Mouse (Mus musculus) embryonic facial prominence, embryonic 10.5 days (tissue): ENCODE measurements around the gene Atp23. TPM values are rescaled to one million over a fixed set of nuclear protein-coding genes. Genes with fewer than 3 reads are reported as not detected.
"Not testable (repeated sequence)": the region's sequence is repeated elsewhere in the genome, so short reads cannot be mapped to it uniquely, and the experiment has no call there.

Source experiments
- DNase-seq: peaks from one replicate; pipeline ENCODE4 v3.0.0-alpha.2; 2017; ENCODE audit warnings: low spot score
- H3K27ac ChIP-seq: fragments of 300-500 bp; sonication (generic); replicated peaks from 2 replicates; pipeline ENCODE4 v1.5.1; 2016; ENCODE audit warnings: mild to moderate bottlenecking
- H3K27me3 ChIP-seq: fragments of 300-500 bp; sonication (generic); replicated peaks from 2 replicates; pipeline ENCODE4 v1.6.1; 2016; ENCODE audit warnings: low read depth, mild to moderate bottlenecking; ENCODE audit not compliant: poor library complexity, severe bottlenecking
- H3K36me3 ChIP-seq: fragments of 300-500 bp; sonication (generic); replicated peaks from 2 replicates; pipeline ENCODE4 v1.6.1; 2016; ENCODE audit warnings: mild to moderate bottlenecking, moderate library complexity
- H3K4me1 ChIP-seq: fragments of 300-500 bp; sonication (generic); 2 replicates; pipeline ENCODE4 v1.6.1; 2016
- H3K4me3 ChIP-seq: fragments of 300-500 bp; sonication (generic); 2 replicates; pipeline ENCODE4 v1.5.1; 2016; ENCODE audit warnings: mild to moderate bottlenecking, moderate library complexity
- H3K9me3 ChIP-seq: fragments of 300-500 bp; sonication (generic); 2 replicates; pipeline ENCODE4 v1.6.1; 2016; ENCODE audit warnings: mild to moderate bottlenecking
- WGBS: fragments of 180-500 bp; shearing (Covaris S2); methylation state at CpG from one replicate; pipeline ENCODE4 v1.1.7; 2016; 5-methylcytosine and 5-hydroxymethylcytosine counted together
- polyA plus RNA-seq: library from polyadenylated mRNA; unstranded; fragments of >200 nt; fragmentation: Nextera tagmentation; extraction: Ambion mirVana; gene quantifications from 2 replicates; pipeline ENCODE4 v1.2.1, GENCODE M21; 2016

Atp23 gene
- polyA plus RNA-seq, 1 experiment from 2014 or later = 22.6 TPM

- Histone ChIP-seq H3K27ac (no peak overlapping the region), H3K4me3 (no peak overlapping the region), H3K4me1 (peaks cover 6% of the 10 kb centered on the region), H3K27me3 (no peaks in the 10 kb centered on the region), H3K36me3 (no peaks in the 10 kb centered on the region), H3K9me3 (peaks cover 4% of the 10 kb centered on the region; the same call in 1 of the 2 replicates)
- no peak for DNase-seq
Observed at GRCm38 (mm10) chr10:126840266-126840665, 60.9 kb downstream of the Atp23 start.

DNA sequence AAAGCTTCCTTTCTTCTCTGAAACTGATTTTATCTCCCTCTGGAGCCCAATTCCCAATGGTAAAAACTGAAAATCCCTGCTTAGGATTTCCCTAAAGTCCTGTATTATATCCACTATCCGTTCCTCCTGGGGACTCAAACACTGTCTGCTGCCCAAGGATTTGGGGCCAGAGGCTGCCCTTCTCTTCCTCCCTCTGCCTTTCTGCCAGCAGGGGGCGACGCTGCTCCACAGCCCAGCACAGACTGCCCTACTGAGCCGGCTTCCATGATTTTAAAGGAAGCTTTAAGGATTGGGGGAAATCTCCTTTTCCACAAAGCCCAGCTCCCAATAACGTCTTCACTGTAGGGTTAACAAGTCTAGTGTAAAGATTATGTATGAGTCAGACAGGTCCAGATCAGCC lies 68.1 kb downstream of the Atp23 start:
- no peak overlapping the region for H3K27ac ChIP-seq
- no peaks in the 10 kb centered on the region for H3K36me3 ChIP-seq
- WGBS = 37% methylated on average over 5 of the region's 5 CpGs
- peak; percentile 54 for DNase-seq
- no peaks in the 10 kb centered on the region for H3K9me3 ChIP-seq
- H3K27me3 ChIP-seq = no peaks in the 10 kb centered on the region
- H3K4me3 ChIP-seq = no peak overlapping the region
- no peaks in the 10 kb centered on the region for H3K4me1 ChIP-seq

GRCm38 (mm10) chr10:126831329-126831728 lies 69.8 kb downstream of the Atp23 start:
- H3K4me1 ChIP-seq = no peaks in the 10 kb centered on the region
- no peaks in the 10 kb centered on the region for H3K36me3 ChIP-seq
- no peak overlapping the region for H3K4me3 ChIP-seq
- DNase-seq = peak; percentile 30
- H3K27ac ChIP-seq = no peak overlapping the region
- WGBS = 76% methylated on average over 5 of the region's 5 CpGs
- H3K27me3 ChIP-seq = no peaks in the 10 kb centered on the region
- H3K9me3 ChIP-seq = no peaks in the 10 kb centered on the region

GRCm38 (mm10) chr10:126828618-126829017 lies 72.5 kb downstream of the Atp23 start:
- no peaks in the 10 kb centered on the region for H3K4me1 ChIP-seq

GRCm38 (mm10) chr10:126827941-126828593 lies 73.1 kb downstream of the Atp23 start:
- Histone ChIP-seq H3K27me3 (no peaks in the 10 kb centered on the region), H3K4me3 (no peak overlapping the region), H3K36me3 (no peaks in the 10 kb centered on the region), H3K27ac (no peak overlapping the region), H3K9me3 (no peaks in the 10 kb centered on the region), H3K4me1 (no peaks in the 10 kb centered on the region)
- 66% methylated on average over 8 of the region's 8 CpGs for WGBS
- no peak for DNase-seq

More at GRCm38 (mm10) chr10:126828618-126829017, 72.5 kb downstream of the Atp23 start:
- Histone ChIP-seq H3K36me3 (no peaks in the 10 kb centered on the region), H3K4me3 (no peak overlapping the region), H3K27me3 (no peaks in the 10 kb centered on the region), H3K27ac (no peak overlapping the region), H3K9me3 (no peaks in the 10 kb centered on the region)
- DNase-seq = no peak
- WGBS = 79% methylated on average over 7 of the region's 7 CpGs

DNA sequence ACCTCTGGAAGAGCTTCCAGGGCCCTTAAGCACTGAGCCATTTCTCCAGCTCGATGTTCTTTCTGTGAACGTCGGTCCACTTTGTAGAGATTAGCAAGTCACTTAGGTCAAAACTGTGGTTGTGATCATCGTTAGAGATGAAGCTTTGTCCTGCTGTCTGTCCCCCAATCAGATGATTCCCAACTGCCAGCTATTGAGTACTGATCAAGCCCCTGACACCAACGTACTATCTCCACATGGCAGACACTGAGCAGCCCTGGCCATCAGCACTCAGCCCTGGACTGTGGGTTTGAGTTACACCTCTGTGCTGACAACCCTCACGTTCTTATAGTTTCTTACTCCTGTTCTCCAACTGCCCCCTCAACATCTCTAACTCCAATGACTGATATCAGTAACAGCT lies 74.2 kb downstream of the Atp23 start:
- Histone ChIP-seq H3K27me3 (no peaks in the 10 kb centered on the region), H3K27ac (no peak overlapping the region), H3K9me3 (no peaks in the 10 kb centered on the region), H3K36me3 (no peaks in the 10 kb centered on the region), H3K4me3 (no peak overlapping the region), H3K4me1 (no peaks in the 10 kb centered on the region)
- no peak for DNase-seq
- whole genome bisulfite sequencing = 92% methylated on average over 6 of the region's 6 CpGs

DNA sequence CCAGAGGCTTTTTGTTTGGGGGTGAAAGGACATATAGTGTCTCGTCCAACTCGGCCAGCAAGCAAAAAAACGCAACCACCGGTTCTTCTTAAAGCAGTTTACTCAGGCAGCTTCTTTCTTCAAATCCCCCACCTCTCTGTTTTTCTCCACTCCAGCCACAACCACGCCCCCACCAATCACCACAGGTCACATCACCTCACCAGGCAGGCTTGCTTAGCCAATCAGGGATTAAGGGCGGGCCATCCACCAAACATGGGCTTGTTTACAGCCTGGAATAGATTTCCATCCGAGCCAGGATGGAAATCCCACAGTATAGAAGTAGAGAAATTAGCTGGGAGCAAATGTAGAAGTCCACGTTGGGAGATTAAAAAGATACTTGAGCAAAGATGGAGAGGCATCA lies 74.9 kb downstream of the Atp23 start:
- not testable (repeated sequence) for H3K4me1 ChIP-seq, H3K9me3 ChIP-seq
- 90% methylated on average over 8 of the region's 8 CpGs for WGBS

DNA sequence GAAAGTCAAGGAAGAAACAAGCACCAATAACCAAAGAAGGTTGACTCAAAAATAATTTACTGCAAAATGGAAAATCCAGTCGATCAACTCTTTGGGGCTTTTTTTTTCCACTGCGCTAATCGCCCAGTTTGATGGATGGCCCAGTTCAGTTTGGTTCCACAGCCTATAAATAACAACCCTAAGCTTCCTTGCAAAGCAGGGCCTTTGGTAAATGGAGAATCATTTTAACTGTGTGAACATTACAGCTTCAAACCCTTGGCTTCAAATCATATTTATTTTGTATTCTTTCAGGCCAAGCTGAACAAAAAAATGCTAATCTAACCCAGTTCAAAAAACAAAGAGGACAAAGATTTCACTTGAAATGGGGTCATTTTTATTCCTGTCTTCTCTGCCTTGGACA lies 78.7 kb downstream of the Atp23 start:
- H3K27me3 ChIP-seq = no peaks in the 10 kb centered on the region
- no peaks in the 10 kb centered on the region for H3K4me1 ChIP-seq
- no peak overlapping the region for H3K27ac ChIP-seq
- no peaks in the 10 kb centered on the region for H3K9me3 ChIP-seq
- 92% methylated on average over 3 of the region's 3 CpGs for WGBS
- no peak overlapping the region for H3K4me3 ChIP-seq
- DNase-seq = no peak
- H3K36me3 ChIP-seq = no peaks in the 10 kb centered on the region

More for the DNA sequence above, 74.9 kb downstream of the Atp23 start:
- DNase-seq, H3K27me3 ChIP-seq, H3K4me3 ChIP-seq, H3K36me3 ChIP-seq, H3K27ac ChIP-seq: not testable (repeated sequence)

Other genes starting within 250 kb of the Atp23 start
- gene Ctdsp2, start 77.4 kb upstream of the Atp23 start, polyA plus RNA-seq = 46.2 and 49.3 TPM in 2 replicates
- gene Avil, start 99.4 kb upstream of the Atp23 start, polyA plus RNA-seq = 0.06 and 0.44 TPM in 2 replicates
- gene Tsfm, start 129.5 kb upstream of the Atp23 start, polyA plus RNA-seq = 103 and 106 TPM in 2 replicates
- 58.6 and 62.4 TPM in 2 replicates for gene Mettl1, start 140.1 kb upstream of the Atp23 start, polyA plus RNA-seq
- 0.27 and 0.29 TPM in 2 replicates for gene Eef1akmt3, start 140.2 kb upstream of the Atp23 start, polyA plus RNA-seq
- gene Cyp27b1, start 146.9 kb upstream of the Atp23 start, polyA plus RNA-seq = 0.14 TPM in 2 replicates
- 1.2 and 1.3 TPM in 2 replicates for gene March9, start 158.8 kb upstream of the Atp23 start, polyA plus RNA-seq
- 3,008 and 3,023 TPM in 2 replicates for gene Cdk4, start 162.2 kb upstream of the Atp23 start, polyA plus RNA-seq
- 168 and 180 TPM in 2 replicates for gene Tspan31, start 168.9 kb upstream of the Atp23 start, polyA plus RNA-seq
- 0.04 and 0.21 TPM in 2 replicates for gene Agap2, start 173.9 kb upstream of the Atp23 start, polyA plus RNA-seq
- gene Os9, start 219.8 kb upstream of the Atp23 start, polyA plus RNA-seq = 59.7 and 60.1 TPM in 2 replicates